Mouse (Mus musculus) midbrain, embryonic 13.5 days (tissue): ENCODE data around the gene Nr2f1. TPM values are rescaled to one million over a fixed set of nuclear protein-coding genes. Genes with fewer than 3 reads are reported as not detected.
A peak's percentile ranks its signal among the peaks of the same experiment; 100 is the strongest.

Experiments
- ATAC-seq: fragments of 200-750 bp; cut with Nextera tagmentation; 2 replicates; pipeline ENCODE4 v1.8.0; 2017; ENCODE audit warnings: mild to moderate bottlenecking, moderate TSS enrichment, moderate library complexity
- H3K27ac ChIP-seq: fragments of 300-500 bp; sonication (generic); 2 replicates; pipeline ENCODE4 v1.5.1; 2015; ENCODE audit warnings: inconsistent platforms, mild to moderate bottlenecking, moderate library complexity
- H3K27me3 ChIP-seq: fragments of 300-500 bp; sonication (generic); 2 replicates; pipeline ENCODE4 v1.6.1; 2015; ENCODE audit warnings: mild to moderate bottlenecking, inconsistent platforms
- H3K36me3 ChIP-seq: fragments of 300-500 bp; sonication (generic); 2 replicates; pipeline ENCODE4 v1.6.1; 2015; ENCODE audit warnings: mild to moderate bottlenecking, inconsistent platforms
- H3K4me1 ChIP-seq: fragments of 300-500 bp; sonication (generic); replicated peaks from 2 replicates; pipeline ENCODE4 v1.6.1; 2015; ENCODE audit warnings: inconsistent platforms
- H3K4me2 ChIP-seq: fragments of 300-500 bp; sonication (generic); replicated peaks from 2 replicates; pipeline ENCODE4 v1.6.1; 2015; ENCODE audit warnings: moderate library complexity, mild to moderate bottlenecking, inconsistent platforms
- H3K4me3 ChIP-seq: fragments of 300-500 bp; sonication (generic); replicated peaks from 2 replicates; pipeline ENCODE4 v1.5.1; 2015; ENCODE audit warnings: mild to moderate bottlenecking, inconsistent platforms
- H3K9ac ChIP-seq: fragments of 300-500 bp; sonication (generic); replicated peaks from 2 replicates; pipeline ENCODE4 v1.6.1; 2015; ENCODE audit warnings: mild to moderate bottlenecking, inconsistent platforms
- H3K9me3 ChIP-seq: fragments of 300-500 bp; sonication (generic); 2 replicates; pipeline ENCODE4 v1.6.1; 2016; ENCODE audit warnings: mild to moderate bottlenecking, inconsistent platforms
- WGBS: fragments of 180-500 bp; shearing (Covaris S2); methylation state at CpG from one replicate; pipeline ENCODE4 v1.1.7; 2015; 5-methylcytosine and 5-hydroxymethylcytosine counted together
- polyA plus RNA-seq: library from polyadenylated mRNA; unstranded; fragments of >200 nt; fragmentation: Nextera tagmentation; extraction: Ambion mirVana; gene quantifications from 2 replicates; pipeline ENCODE4 v1.2.1, GENCODE M21; 2015

Gene Nr2f1
- polyA plus RNA-seq, 1 experiment from 2014 or later: 76.9 TPM

- peaks cover 66% of the 10 kb centered on the region for H3K27me3 ChIP-seq
- 17% methylated on average over 5 of the region's 5 CpGs for WGBS
Observed at GRCm38 (mm10) chr13:78177381-78177950, 22.1 kb downstream of the Nr2f1 start.

DNA sequence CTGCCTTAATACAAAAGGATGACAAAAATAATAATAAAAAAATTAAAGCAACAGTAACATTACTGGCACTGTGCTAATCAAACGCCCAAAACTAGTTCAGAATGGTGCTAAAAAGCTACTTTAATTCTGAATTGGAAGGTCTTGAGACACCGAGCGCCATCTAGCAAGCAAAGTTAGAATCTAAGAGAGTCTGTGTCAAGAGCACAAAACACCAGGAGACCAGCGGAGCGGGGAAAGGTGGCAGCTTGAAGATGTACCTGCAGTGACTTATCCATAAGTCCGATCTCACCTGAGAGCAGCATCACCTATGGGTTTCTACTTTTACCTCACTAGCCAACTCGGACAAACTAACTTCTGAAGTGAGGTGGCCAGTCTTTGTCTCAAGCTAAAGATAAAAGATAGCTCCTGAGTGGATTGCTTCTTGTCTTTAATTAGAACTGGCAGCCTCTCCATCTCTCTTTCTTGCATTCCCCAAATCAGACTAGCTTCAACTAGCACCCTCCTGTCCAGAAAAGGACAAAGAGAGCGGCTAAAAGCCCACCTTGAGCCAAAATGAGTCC lies 23.7 kb downstream of the Nr2f1 start:
- no peak for ATAC-seq
- Histone ChIP-seq H3K4me2 (peak overlapping the region; percentile 47), H3K4me1 (peaks cover 24% of the 10 kb centered on the region), H3K9ac (peak overlapping the region; percentile 60), H3K9me3 (no peaks in the 10 kb centered on the region), H3K27me3 (peaks cover 73% of the 10 kb centered on the region), H3K27ac (peak overlapping the region; percentile 76), H3K4me3 (peak overlapping the region; percentile 27), H3K36me3 (no peaks in the 10 kb centered on the region)
- 1% methylated on average over 8 of the region's 8 CpGs for WGBS

More at GRCm38 (mm10) chr13:78177381-78177950, 22.1 kb downstream of the Nr2f1 start:
- Histone ChIP-seq H3K4me1 (peaks cover 26% of the 10 kb centered on the region), H3K36me3 (no peaks in the 10 kb centered on the region), H3K9ac (peak overlapping the region; percentile 77), H3K4me2 (peak overlapping the region; percentile 61), H3K4me3 (peak overlapping the region; percentile 46), H3K9me3 (no peaks in the 10 kb centered on the region), H3K27ac (peak overlapping the region; percentile 92)
- ATAC-seq: no peak

- WGBS: 32% methylated on average over 1 of the region's 1 CpGs
- Histone ChIP-seq H3K9ac (0 out of 2 replicates have a peak overlapping the region, but pooled peaks have one; percentile 19), H3K4me3 (peak overlapping the region; percentile 15; the same call in 1 of the 2 replicates), H3K27ac (no peak overlapping the region; the same call in 1 of the 2 replicates), H3K4me1 (peaks cover 19% of the 10 kb centered on the region), H3K27me3 (peaks cover 75% of the 10 kb centered on the region), H3K36me3 (no peaks in the 10 kb centered on the region), H3K9me3 (no peaks in the 10 kb centered on the region), H3K4me2 (peak overlapping the region; percentile 42)
- no peak for ATAC-seq
Observed at GRCm38 (mm10) chr13:78174891-78175290, 24.7 kb downstream of the Nr2f1 start.

- no peaks in the 10 kb centered on the region for H3K36me3 ChIP-seq
- H3K4me2 ChIP-seq: peak overlapping the region; percentile 39
- 9% methylated on average over 3 of the region's 3 CpGs for WGBS
- H3K4me1 ChIP-seq: peaks cover 12% of the 10 kb centered on the region
- H3K27me3 ChIP-seq: peaks cover 75% of the 10 kb centered on the region
- H3K9ac ChIP-seq: no peak overlapping the region
- no peak for ATAC-seq
- peak overlapping the region; percentile 44; the same call in 1 of the 2 replicates for H3K27ac ChIP-seq
- H3K4me3 ChIP-seq: 0 out of 2 replicates have a peak overlapping the region, but pooled peaks have one; percentile 1
- H3K9me3 ChIP-seq: no peaks in the 10 kb centered on the region
Observed at GRCm38 (mm10) chr13:78174191-78174590, 25.4 kb downstream of the Nr2f1 start.

- H3K9ac ChIP-seq: no peak overlapping the region; the same call in 1 of the 2 replicates
- H3K27ac ChIP-seq: 0 out of 2 replicates have a peak overlapping the region, but pooled peaks have one; percentile 80
- peaks cover 11% of the 10 kb centered on the region for H3K4me1 ChIP-seq
- no peaks in the 10 kb centered on the region for H3K9me3 ChIP-seq
- no peak for ATAC-seq
- peak overlapping the region; percentile 53 for H3K4me2 ChIP-seq
- no peak overlapping the region for H3K4me3 ChIP-seq
- H3K36me3 ChIP-seq: no peaks in the 10 kb centered on the region
- WGBS: 8% methylated on average over 3 of the region's 3 CpGs
- H3K27me3 ChIP-seq: peaks cover 78% of the 10 kb centered on the region
Observed at GRCm38 (mm10) chr13:78172861-78173260, 26.7 kb downstream of the Nr2f1 start.

DNA sequence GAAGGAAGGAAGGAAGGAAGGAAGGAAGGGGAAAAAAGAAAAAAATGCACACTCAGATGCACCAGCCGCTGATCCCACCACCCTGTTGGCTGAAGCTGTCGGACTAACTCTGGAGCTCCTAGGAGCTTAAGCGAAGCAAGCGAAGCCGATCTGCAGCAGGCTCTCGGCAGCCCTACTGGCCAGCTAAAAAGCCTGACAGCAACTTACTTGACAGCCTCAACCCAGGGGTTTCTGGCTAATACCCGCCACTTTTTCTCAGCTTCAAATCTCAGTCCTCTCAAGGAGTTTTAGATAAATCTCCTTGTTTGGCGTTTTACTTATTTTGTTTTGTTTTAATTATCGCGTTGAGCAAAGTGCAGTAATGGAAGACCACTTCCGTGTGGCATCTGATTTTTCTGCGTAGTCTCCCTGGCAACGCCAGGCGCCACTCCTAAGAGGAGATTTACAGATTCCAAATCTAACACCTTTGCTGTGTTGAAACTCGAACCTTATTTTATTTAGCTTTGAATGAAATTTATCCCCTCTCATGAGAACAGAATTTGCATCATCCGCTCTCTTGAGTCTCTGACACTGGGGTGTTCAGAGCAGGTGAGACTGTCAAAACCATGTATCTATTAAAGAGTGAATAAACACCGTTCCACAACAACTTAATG lies 27.4 kb downstream of the Nr2f1 start:
- Histone ChIP-seq H3K4me2 (peak overlapping the region; percentile 53), H3K9ac (peak overlapping the region; percentile 59), H3K27ac (peak overlapping the region; percentile 80), H3K36me3 (no peaks in the 10 kb centered on the region), H3K27me3 (peaks cover 83% of the 10 kb centered on the region), H3K4me3 (peak overlapping the region; percentile 20), H3K9me3 (no peaks in the 10 kb centered on the region), H3K4me1 (peaks cover 11% of the 10 kb centered on the region)
- ATAC-seq: no peak
- 2% methylated on average over 17 of the region's 17 CpGs for WGBS

GRCm38 (mm10) chr13:78171320-78171719 lies 28.2 kb downstream of the Nr2f1 start:
- peaks cover 81% of the 10 kb centered on the region for H3K27me3 ChIP-seq
- 2% methylated on average over 15 of the region's 15 CpGs for WGBS
- no peaks in the 10 kb centered on the region for H3K9me3 ChIP-seq
- peak overlapping the region; percentile 24; the same call in 1 of the 2 replicates for H3K9ac ChIP-seq
- peak overlapping the region; percentile 21 for H3K4me3 ChIP-seq
- ATAC-seq: peak; percentile 55
- H3K27ac ChIP-seq: peak overlapping the region; percentile 82
- peak overlapping the region; percentile 53 for H3K4me2 ChIP-seq
- no peaks in the 10 kb centered on the region for H3K36me3 ChIP-seq
- H3K4me1 ChIP-seq: peaks cover 13% of the 10 kb centered on the region

DNA sequence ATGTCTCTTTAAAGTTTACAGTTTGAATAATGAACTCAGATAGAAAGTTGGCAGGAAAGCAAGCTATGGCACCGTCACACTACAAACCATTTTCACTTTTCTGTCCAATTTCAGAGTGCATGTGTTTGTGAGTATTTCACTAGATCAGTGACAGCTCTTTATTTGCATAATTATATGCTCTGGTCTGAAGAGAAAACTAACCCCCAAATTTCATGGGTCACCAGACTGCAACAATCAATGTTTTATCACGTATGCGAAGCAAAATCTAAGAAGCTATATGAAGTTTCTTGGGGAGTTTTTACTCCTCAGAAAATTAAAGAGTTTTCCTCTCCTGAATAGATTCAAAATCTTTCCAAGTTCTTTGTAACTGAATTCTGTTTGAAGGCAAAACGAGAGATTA lies 31.4 kb downstream of the Nr2f1 start:
- 9% methylated on average over 4 of the region's 4 CpGs for WGBS

DNA sequence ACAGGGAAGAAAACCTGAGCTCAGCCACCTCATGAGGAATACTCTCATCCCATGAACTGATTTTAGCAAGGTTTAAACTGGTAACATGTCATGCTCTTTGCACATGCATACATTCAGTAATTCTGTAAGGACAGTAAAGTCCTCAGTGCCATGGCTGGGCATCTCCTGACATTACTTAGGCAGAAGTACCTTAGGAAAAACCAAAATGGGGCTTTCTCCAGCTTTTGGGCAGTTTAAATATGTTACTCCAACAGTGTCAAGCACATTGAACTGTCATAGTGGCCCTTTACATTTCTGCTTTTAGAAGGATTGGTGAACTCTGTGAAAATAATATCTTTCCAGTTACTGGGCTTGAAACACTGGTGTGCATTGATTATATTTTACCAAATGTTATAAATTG lies 34.6 kb downstream of the Nr2f1 start:
- Histone ChIP-seq H3K4me2 (peak overlapping the region; percentile 82), H3K9me3 (no peaks in the 10 kb centered on the region), H3K4me1 (peaks cover 29% of the 10 kb centered on the region), H3K4me3 (no peak overlapping the region), H3K9ac (peak overlapping the region; percentile 87), H3K27me3 (peaks cover 52% of the 10 kb centered on the region), H3K36me3 (no peaks in the 10 kb centered on the region), H3K27ac (peak overlapping the region; percentile 98)
- ATAC-seq: no peak

More for the DNA sequence above, 31.4 kb downstream of the Nr2f1 start:
- peaks cover 27% of the 10 kb centered on the region for H3K4me1 ChIP-seq
- no peak overlapping the region for H3K4me3 ChIP-seq
- H3K27me3 ChIP-seq: peaks cover 76% of the 10 kb centered on the region
- no peak overlapping the region for H3K9ac ChIP-seq
- no peak overlapping the region for H3K4me2 ChIP-seq
- H3K36me3 ChIP-seq: no peaks in the 10 kb centered on the region
- no peak for ATAC-seq
- peak overlapping the region; percentile 61 for H3K27ac ChIP-seq
- H3K9me3 ChIP-seq: no peaks in the 10 kb centered on the region

- Histone ChIP-seq H3K4me1 (peaks cover 29% of the 10 kb centered on the region), H3K9ac (peak overlapping the region; percentile 87), H3K36me3 (no peaks in the 10 kb centered on the region), H3K4me3 (peak overlapping the region; percentile 66), H3K4me2 (peak overlapping the region; percentile 82), H3K27ac (peak overlapping the region; percentile 98), H3K27me3 (peaks cover 37% of the 10 kb centered on the region), H3K9me3 (no peaks in the 10 kb centered on the region)
- peak; percentile 88 for ATAC-seq
- under 1% methylated on average over 85 of the region's 86 CpGs for WGBS
Observed at GRCm38 (mm10) chr13:78163087-78163958, 36.2 kb downstream of the Nr2f1 start.

DNA sequence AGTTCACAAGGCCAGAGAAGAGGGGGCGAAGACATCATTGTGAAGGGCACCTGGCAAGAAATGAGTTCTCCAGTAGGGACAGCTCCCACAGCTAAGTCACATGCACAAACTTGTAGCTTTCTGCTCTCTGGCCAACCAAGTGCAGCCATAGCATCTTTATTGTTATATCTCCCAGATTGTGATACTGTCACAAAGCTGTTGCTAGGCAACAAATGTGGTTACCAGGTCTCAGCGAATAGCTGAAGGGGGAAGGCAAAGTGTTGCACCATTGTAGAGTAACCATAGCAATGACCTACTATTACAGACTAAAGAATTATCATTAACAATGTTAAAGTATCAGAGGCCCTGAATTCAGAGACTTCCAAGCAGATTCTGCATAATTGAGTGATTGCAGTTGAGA lies 37.4 kb downstream of the Nr2f1 start:
- WGBS: 18% methylated on average over 2 of the region's 2 CpGs
- Histone ChIP-seq H3K4me3 (no peak overlapping the region), H3K27me3 (peaks cover 26% of the 10 kb centered on the region), H3K9me3 (no peaks in the 10 kb centered on the region), H3K4me1 (peaks cover 29% of the 10 kb centered on the region), H3K4me2 (no peak overlapping the region; the same call in 1 of the 2 replicates), H3K36me3 (no peaks in the 10 kb centered on the region), H3K9ac (no peak overlapping the region), H3K27ac (peak overlapping the region; percentile 56)
- ATAC-seq: peak; percentile 83
